Mouse (Mus musculus) limb, embryonic 15.5 days (tissue): ENCODE data around the gene Plgrkt. TPM values are rescaled to one million over a fixed set of nuclear protein-coding genes. Genes with fewer than 3 reads are reported as not detected.

Experiments
- ATAC-seq: fragments of 200-750 bp; cut with Nextera tagmentation; 2 replicates; pipeline ENCODE4 v1.8.0; 2017; ENCODE audit warnings: low read depth, moderate TSS enrichment; ENCODE audit not compliant: insufficient number of reproducible peaks, low FRiP score, low TSS enrichment
- H3K27ac ChIP-seq: fragments of 300-500 bp; sonication (generic); 2 replicates; pipeline ENCODE4 v1.5.1; 2015; ENCODE audit warnings: moderate library complexity, mild to moderate bottlenecking, inconsistent platforms
- H3K27me3 ChIP-seq: fragments of 300-500 bp; sonication (generic); 2 replicates; pipeline ENCODE4 v1.6.1; 2015; ENCODE audit warnings: inconsistent platforms
- H3K36me3 ChIP-seq: fragments of 300-500 bp; sonication (generic); 2 replicates; pipeline ENCODE4 v1.6.1; 2015; ENCODE audit warnings: inconsistent platforms
- H3K4me1 ChIP-seq: fragments of 300-500 bp; sonication (generic); 2 replicates; pipeline ENCODE4 v1.6.1; 2015; ENCODE audit warnings: inconsistent platforms
- H3K4me2 ChIP-seq: fragments of 300-500 bp; sonication (generic); 2 replicates; pipeline ENCODE4 v1.6.1; 2015; ENCODE audit warnings: mild to moderate bottlenecking, inconsistent platforms
- H3K4me3 ChIP-seq: fragments of 300-500 bp; sonication (generic); 2 replicates; pipeline ENCODE4 v1.5.1; 2015; ENCODE audit warnings: mild to moderate bottlenecking, inconsistent platforms
- H3K9ac ChIP-seq: fragments of 300-500 bp; sonication (generic); 2 replicates; pipeline ENCODE4 v1.6.1; 2015; ENCODE audit warnings: inconsistent platforms
- H3K9me3 ChIP-seq: fragments of 300-500 bp; sonication (generic); 2 replicates; pipeline ENCODE4 v1.6.1; 2016; ENCODE audit warnings: inconsistent platforms
- WGBS: fragments of 180-500 bp; shearing (Covaris S2); methylation state at CpG from one replicate; pipeline ENCODE4 v1.1.7; 2015; 5-methylcytosine and 5-hydroxymethylcytosine counted together
- polyA plus RNA-seq: library from polyadenylated mRNA; unstranded; fragments of >200 nt; fragmentation: Nextera tagmentation; extraction: Ambion mirVana; gene quantifications from 2 replicates; pipeline ENCODE4 v1.2.1, GENCODE M21; 2015

The Plgrkt gene
- polyA plus RNA-seq, 1 experiment from 2014 or later = 70.3 TPM

DNA sequence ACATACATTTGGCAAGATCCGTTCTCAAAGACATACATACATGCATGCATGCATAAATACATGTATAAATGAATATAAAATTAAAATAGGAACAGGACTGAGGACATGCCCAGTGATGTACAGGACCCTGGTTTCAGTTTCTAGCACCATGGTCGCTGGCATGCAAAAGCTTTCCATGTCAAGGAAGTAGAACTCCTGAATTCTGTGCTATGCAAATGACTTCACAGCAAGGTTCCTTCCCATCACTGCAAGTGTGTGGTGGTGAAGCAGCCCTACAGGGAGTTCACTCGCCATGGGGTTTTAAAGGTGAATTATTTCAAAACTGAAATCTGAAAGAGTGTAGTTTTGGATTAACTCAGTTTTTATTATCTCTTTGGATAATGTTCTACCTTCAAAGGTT, 9.2 kb upstream of the Plgrkt start:
- Histone ChIP-seq H3K27ac (no peak overlapping the region), H3K9me3 (no peaks in the 10 kb centered on the region), H3K4me1 (no peaks in the 10 kb centered on the region), H3K27me3 (no peaks in the 10 kb centered on the region), H3K4me2 (no peak overlapping the region), H3K9ac (no peak overlapping the region), H3K4me3 (no peak overlapping the region), H3K36me3 (no peaks in the 10 kb centered on the region)
- no peak for ATAC-seq
- WGBS = 78% methylated on average over 3 of the region's 3 CpGs

DNA sequence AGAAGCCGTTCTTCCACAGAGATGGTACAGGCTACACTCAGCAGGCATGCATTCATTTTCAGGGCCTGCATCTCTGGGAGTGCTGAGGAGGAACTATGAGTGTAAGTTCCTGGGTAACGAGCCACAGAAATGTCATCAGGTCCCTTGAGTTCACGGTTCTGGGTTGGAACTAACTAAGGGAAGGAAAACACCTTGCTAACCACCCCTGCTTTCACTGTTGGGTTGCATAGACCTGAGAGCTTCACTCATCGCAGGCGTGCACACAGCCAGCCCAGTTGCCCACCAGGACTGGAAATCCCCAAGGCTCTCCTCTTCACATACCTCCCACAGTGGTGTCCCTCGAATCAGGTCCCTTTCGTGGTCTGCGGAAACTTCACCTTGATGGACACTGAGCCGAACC, 7.8 kb upstream of the Plgrkt start:
- no peaks in the 10 kb centered on the region for H3K9me3 ChIP-seq
- H3K9ac ChIP-seq = no peak overlapping the region
- no peaks in the 10 kb centered on the region for H3K4me1 ChIP-seq
- no peaks in the 10 kb centered on the region for H3K27me3 ChIP-seq
- H3K4me3 ChIP-seq = no peak overlapping the region
- no peaks in the 10 kb centered on the region for H3K36me3 ChIP-seq
- no peak overlapping the region for H3K27ac ChIP-seq
- 86% methylated on average over 9 of the region's 9 CpGs for WGBS
- H3K4me2 ChIP-seq = no peak overlapping the region
- no peak for ATAC-seq

DNA sequence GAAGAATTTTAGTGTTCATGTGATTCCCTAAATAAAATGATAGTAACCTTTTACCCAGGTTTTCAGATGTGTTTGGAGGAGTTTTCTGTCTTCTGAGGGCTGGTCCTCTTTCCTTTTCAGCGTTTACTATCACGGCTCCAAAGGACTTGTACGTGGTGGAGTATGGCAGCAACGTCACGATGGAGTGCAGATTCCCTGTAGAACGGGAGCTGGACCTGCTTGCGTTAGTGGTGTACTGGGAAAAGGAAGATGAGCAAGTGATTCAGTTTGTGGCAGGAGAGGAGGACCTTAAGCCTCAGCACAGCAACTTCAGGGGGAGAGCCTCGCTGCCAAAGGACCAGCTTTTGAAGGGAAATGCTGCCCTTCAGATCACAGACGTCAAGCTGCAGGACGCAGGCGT, 6.2 kb upstream of the Plgrkt start:
- no peak overlapping the region for H3K27ac ChIP-seq
- H3K4me1 ChIP-seq = no peaks in the 10 kb centered on the region
- no peak overlapping the region for H3K9ac ChIP-seq
- ATAC-seq = no peak
- peak overlapping the region; percentile 29 for H3K4me2 ChIP-seq
- H3K27me3 ChIP-seq = no peaks in the 10 kb centered on the region
- no peaks in the 10 kb centered on the region for H3K9me3 ChIP-seq
- 38% methylated on average over 11 of the region's 11 CpGs for WGBS
- H3K36me3 ChIP-seq = no peaks in the 10 kb centered on the region
- no peak overlapping the region for H3K4me3 ChIP-seq

DNA sequence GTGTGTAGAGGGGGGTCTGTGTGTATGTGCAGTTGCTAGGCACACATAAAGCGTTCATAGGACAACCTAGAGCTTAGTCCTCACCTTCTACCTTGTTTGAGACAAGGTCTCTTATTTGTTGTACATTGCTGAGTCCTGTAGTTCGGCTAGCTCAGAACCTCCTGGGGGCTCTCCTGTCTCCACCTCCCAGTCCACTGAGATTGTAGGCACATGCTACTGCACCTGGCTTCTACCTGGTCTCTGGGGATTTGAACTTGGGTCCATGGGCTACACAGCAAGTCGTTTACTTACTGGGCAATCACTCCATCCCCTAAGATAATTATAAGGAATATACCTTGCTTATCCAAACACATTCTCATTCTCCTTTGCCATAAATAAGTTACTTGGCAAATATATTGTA, 5.4 kb upstream of the Plgrkt start:
- H3K4me2 ChIP-seq = no peak overlapping the region
- H3K4me3 ChIP-seq = no peak overlapping the region
- H3K4me1 ChIP-seq = no peaks in the 10 kb centered on the region
- H3K36me3 ChIP-seq = no peaks in the 10 kb centered on the region
- H3K9me3 ChIP-seq = no peaks in the 10 kb centered on the region
- 84% methylated on average over 3 of the region's 3 CpGs for WGBS
- H3K9ac ChIP-seq = no peak overlapping the region
- H3K27me3 ChIP-seq = no peaks in the 10 kb centered on the region
- no peak for ATAC-seq
- H3K27ac ChIP-seq = no peak overlapping the region

DNA sequence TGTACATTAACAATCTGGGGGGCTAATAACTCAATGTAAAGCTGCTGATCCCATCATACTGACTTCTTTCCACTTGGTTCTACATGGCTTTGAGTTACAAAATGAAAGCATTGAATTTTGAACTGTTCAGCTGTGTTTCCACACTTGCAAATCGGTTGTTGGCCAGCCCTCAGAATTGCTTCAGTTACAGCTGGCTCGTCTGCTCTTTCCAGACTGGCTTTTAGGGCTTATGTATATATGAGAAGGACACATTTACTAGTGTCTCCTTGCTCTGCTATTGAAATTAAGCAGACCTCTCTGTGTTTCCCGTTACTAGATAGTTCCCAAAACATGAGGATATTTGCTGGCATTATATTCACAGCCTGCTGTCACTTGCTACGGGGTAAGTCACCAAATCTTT, 4.9 kb upstream of the Plgrkt start:
- Histone ChIP-seq H3K4me2 (peak overlapping the region; percentile 13), H3K4me3 (0 out of 2 replicates have a peak overlapping the region, but pooled peaks have one; percentile 0), H3K27me3 (no peaks in the 10 kb centered on the region), H3K9me3 (no peaks in the 10 kb centered on the region), H3K4me1 (0 out of 2 replicates have a peak, but pooled peaks cover 3% of the 10 kb centered on the region), H3K36me3 (no peaks in the 10 kb centered on the region), H3K9ac (no peak overlapping the region), H3K27ac (no peak overlapping the region; the same call in 1 of the 2 replicates)
- ATAC-seq = no peak
- 32% methylated on average over 4 of the region's 4 CpGs for WGBS

DNA sequence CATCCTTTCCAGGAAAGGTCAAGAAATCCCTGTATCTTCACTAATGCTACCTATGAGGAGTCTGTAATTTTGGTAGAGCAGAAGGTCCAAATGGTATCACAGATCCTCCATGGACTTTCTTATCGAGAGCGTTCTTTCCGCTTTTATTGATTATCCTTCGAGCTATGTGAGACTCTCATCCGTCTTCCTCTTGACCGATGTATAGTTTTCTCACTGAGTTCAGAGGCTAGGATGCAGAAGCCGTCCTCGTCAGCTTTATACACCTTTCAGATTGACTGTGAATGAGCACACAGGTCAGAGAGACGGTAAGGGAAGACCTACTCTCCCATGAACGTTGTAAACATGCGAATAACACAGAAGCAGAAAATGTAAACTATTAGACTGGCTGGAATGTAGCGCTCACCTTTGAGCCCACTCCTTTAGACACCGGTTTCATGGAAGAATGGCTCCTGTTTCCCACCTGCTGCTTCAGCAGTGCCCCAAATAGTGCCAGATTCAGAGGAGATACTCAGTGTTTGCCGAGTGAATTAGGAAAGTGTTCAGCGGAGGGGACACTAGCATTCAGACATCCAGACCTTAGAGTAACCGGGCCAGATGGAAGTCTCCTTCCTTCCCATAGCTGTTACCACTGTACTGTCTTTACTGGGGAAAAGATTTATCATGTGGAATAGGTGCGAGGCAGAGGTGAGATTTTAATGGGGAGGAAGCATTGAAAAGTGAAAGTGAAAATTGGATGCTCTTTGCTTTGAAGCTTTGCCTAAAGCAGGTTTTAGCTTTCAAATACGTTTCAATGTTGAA, 4.3 kb upstream of the Plgrkt start:
- Histone ChIP-seq H3K4me1 (peaks cover 5% of the 10 kb centered on the region; the same call in 1 of the 2 replicates), H3K4me3 (0 out of 2 replicates have a peak overlapping the region, but pooled peaks have one; percentile 0), H3K27me3 (no peaks in the 10 kb centered on the region), H3K27ac (no peak overlapping the region; the same call in 1 of the 2 replicates), H3K9me3 (no peaks in the 10 kb centered on the region), H3K4me2 (peak overlapping the region; percentile 13), H3K36me3 (no peaks in the 10 kb centered on the region), H3K9ac (no peak overlapping the region)
- ATAC-seq = no peak
- 73% methylated on average over 18 of the region's 18 CpGs for WGBS

DNA sequence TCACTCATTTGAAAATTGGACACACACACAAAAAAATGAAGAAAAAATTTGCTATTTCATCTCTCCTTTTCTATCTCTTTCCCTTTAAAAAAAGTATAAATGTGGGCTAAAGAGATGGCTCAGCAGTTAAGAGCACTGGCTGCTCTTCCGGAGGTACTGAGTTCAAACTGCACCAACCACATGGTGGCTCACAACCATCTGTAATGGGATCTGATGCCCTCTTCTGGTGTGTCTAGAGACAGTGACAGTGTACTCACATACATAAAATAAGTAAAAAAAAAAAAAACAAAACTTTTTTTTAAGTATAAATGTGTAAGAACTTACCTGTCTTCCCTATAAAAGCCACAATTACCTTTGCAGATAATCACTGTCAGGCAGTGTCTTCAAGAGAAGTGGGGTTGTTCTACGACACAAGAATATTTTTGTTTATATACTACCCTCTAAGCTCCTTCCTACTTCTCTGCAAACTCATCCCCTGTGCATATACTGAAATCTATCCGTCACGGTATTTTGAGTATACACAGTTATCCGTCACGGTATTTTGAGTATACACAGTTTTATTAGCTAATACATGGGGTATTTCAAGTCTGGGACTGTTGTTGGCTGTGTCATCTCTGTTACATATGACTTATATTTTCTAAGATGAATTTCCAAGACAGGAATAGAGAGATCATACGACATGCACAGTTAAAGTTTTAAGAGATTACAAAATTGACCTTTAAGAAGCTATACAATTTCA, 3.5 kb upstream of the Plgrkt start:
- WGBS = 82% methylated on average over 7 of the region's 7 CpGs
- H3K9me3 ChIP-seq = no peaks in the 10 kb centered on the region
- no peak overlapping the region for H3K4me2 ChIP-seq
- no peaks in the 10 kb centered on the region for H3K27me3 ChIP-seq
- peaks cover 5% of the 10 kb centered on the region; the same call in 1 of the 2 replicates for H3K4me1 ChIP-seq
- no peak for ATAC-seq
- H3K4me3 ChIP-seq = no peak overlapping the region
- no peak overlapping the region for H3K27ac ChIP-seq
- H3K36me3 ChIP-seq = no peaks in the 10 kb centered on the region
- no peak overlapping the region for H3K9ac ChIP-seq

DNA sequence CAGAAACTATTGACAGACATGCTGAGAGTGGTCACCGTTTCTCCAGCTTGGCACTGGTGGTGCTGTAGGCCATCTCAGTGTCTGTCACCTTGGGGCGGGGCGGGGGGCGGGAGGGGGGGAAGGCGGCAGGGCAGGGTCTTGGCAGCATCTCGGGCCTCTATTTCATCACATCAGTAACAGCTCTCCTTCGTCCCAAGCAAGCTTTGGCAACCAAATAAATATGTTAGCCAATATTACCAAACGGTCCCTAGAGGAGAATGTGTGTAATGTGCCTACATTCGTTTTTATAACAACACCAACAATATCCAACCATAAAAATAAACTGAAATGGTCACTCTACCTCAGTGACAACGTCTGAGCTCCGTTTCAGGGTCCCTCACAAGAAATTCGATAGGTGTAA, 2.9 kb upstream of the Plgrkt start:
- no peaks in the 10 kb centered on the region for H3K9me3 ChIP-seq
- H3K27me3 ChIP-seq = no peaks in the 10 kb centered on the region
- no peaks in the 10 kb centered on the region for H3K36me3 ChIP-seq
- peaks cover 5% of the 10 kb centered on the region; the same call in 1 of the 2 replicates for H3K4me1 ChIP-seq
- no peak overlapping the region for H3K4me2 ChIP-seq
- no peak overlapping the region for H3K4me3 ChIP-seq
- no peak for ATAC-seq
- H3K9ac ChIP-seq = no peak overlapping the region
- H3K27ac ChIP-seq = no peak overlapping the region
- 55% methylated on average over 12 of the region's 12 CpGs for WGBS

DNA sequence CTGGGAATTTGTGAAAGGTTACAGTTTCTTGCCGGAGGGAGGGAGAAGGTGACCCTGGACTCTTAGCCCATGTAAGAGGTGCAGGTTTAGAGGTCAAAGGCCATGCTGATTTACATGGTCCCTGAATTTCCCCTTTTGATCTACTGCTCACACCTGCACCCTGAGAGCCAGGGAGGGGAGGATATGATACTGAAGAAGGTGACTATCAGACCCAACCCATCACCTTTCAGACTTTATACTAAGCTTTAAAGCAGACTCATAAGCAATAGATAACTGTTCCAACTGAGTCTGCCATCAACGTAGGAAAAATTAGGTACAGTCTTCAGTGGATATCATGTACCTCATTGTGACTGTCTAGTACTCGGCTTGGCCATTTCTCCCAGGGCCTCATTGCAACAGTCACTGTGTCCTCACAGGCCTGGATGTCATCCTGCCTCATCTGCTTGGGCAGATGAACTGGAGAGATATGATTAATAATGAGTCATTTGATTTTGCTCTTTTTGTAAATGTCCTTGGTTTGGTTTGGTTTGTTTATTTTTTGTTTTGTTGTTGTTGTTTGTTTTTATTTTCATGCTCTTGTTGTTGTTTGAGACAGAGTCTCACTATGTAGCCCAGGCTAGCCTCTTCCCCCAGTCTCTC, 1.6 kb upstream of the Plgrkt start:
- no peak for ATAC-seq
- H3K27me3 ChIP-seq = no peaks in the 10 kb centered on the region
- no peak overlapping the region for H3K4me2 ChIP-seq
- no peak overlapping the region for H3K27ac ChIP-seq
- H3K36me3 ChIP-seq = no peaks in the 10 kb centered on the region
- H3K4me1 ChIP-seq = peaks cover 5% of the 10 kb centered on the region; the same call in 1 of the 2 replicates
- WGBS = 73% methylated on average over 3 of the region's 3 CpGs
- H3K9ac ChIP-seq = no peak overlapping the region
- H3K4me3 ChIP-seq = no peak overlapping the region
- H3K9me3 ChIP-seq = no peaks in the 10 kb centered on the region

DNA sequence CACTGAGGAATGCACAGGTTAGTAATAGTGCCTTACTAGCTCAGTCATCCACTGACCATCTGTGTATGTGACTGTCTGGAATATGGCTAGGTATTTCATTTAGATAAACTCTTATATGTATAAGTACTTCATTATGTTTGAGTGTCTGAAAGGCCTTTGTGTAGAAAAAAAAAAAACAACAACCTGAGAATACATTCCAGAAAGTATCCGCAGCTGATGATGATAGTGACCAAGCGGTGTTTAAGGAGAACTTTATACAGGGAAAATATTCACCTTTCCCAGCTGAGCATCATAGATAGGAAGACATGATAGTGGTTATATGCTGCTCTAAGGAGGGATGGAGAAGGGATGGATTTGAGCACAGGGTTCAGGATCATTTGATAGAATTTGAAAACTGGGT, 851 bp upstream of the Plgrkt start:
- Histone ChIP-seq H3K27me3 (no peaks in the 10 kb centered on the region), H3K9me3 (no peaks in the 10 kb centered on the region), H3K4me1 (peaks cover 5% of the 10 kb centered on the region; the same call in 1 of the 2 replicates), H3K9ac (no peak overlapping the region), H3K36me3 (no peaks in the 10 kb centered on the region), H3K27ac (no peak overlapping the region), H3K4me2 (no peak overlapping the region), H3K4me3 (no peak overlapping the region)
- 85% methylated on average over 2 of the region's 2 CpGs for WGBS
- no peak for ATAC-seq

DNA sequence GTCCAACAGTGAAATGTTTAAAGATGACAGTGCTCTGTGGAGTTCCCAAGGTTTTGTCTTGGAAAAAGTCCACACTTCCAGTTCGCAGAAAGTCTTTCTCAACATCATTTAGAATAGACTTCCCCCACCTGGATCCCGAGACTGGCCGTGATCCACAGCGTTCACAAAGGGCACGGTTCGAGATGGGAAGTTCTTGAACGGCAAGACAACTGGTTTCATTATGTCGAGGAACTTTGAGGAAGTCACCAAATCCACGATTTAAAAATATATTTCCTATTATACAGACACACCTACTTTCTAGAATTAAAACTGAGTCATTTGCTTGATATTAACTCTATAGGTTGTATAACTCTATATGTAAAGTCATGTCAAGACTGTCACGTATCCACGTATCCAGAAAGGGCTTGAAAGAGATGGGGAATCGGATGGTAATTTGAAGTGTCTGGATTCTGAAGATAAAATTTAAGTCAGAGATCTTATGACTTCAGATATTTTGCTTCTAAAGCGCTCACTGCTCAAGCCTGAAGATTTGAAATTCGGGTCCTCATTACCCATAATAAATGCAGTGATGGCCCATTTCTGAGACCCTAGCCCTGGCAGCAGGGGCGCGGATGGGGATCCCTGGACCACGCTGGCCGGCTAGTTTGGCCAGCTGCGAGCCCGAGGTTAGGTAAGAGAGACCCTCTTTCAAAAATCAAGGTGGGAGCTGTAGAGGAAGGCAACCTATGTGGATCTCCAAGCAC, 793 bp downstream of the Plgrkt start:
- Histone ChIP-seq H3K36me3 (no peaks in the 10 kb centered on the region), H3K27me3 (no peaks in the 10 kb centered on the region), H3K9me3 (no peaks in the 10 kb centered on the region), H3K4me1 (peaks cover 8% of the 10 kb centered on the region; the same call in 1 of the 2 replicates), H3K9ac (peak overlapping the region; percentile 43; the same call in 1 of the 2 replicates), H3K27ac (no peak overlapping the region), H3K4me3 (peak overlapping the region; percentile 54), H3K4me2 (peak overlapping the region; percentile 84)
- no peak for ATAC-seq
- WGBS = 54% methylated on average over 20 of the region's 20 CpGs
